ENCODE assay signal across 10 mouse cellular contexts in the genomic region with DNA sequence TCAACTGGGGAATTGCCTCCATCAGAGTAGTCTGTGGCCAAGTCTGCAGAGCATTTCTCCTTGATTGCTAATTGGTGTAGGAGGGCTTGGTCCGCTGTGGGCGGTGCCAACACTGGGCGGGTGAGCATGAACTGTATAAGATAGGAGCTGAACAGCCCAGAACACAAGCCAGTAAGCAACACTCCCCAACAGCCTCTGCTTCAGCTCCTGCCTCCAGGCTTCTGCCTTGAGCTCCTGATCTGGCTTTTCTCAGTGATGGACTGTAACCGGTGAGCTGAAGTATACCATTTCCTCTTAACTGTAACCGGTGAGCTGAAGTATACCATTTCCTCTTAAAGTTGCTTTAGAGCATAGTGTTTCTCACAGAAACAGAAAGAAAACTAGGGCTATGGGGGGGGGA. TPM values are rescaled to one million over a fixed set of nuclear protein-coding genes. Genes with fewer than 3 reads are reported as not detected.
A peak's percentile ranks its signal among the peaks of the same experiment; 100 is the strongest.
DNase-seq lines count a peak whose midpoint lies in the region; ATAC-seq lines count a peak whose summit lies in the region.
"Had no signal": no experiment of that assay in that cellular context is flagged by ENCODE, and none has a peak within 500 bp of the region (broad histone marks: within the 10 kb centered on the region; RNA-seq: fewer than 3 reads in every experiment).

No protein-coding gene starts in this region.

- no peak for DNase-seq in limb, embryonic 10.5 days (ENCODE audit: low spot score)
- peak; percentile 30 for DNase-seq in embryonic facial prominence, embryonic 10.5 days (ENCODE audit: low spot score)
- peak; percentile 58 to 69 for DNase-seq in spleen, postnatal 4 days (ENCODE audit: low spot score in 2 of 2)
- DNase-seq in layer of hippocampus, adult 8-10 months (ENCODE audit: low spot score in 2 of 2) = no peak
- no peak for DNase-seq in kidney, postnatal 10 days
- no peak for DNase-seq in ovary, postnatal 36 days (ENCODE audit: low spot score)
- DNase-seq: lung, adult 18-20 months had no signal

- H3K27ac ChIP-seq in limb, embryonic 12.5 days = 0 out of 2 replicates have a peak overlapping the region, but pooled peaks have one; percentile 35
- H3K27ac ChIP-seq in limb, embryonic 10.5 days = no peak overlapping the region
- H3K27ac ChIP-seq in embryonic facial prominence, embryonic 10.5 days (replicated peaks) = no peak overlapping the region
- H3K27ac ChIP-seq in liver, embryonic 12.5 days = peak overlapping the region; percentile 73
- H3K27ac ChIP-seq: heart, embryonic 10.5 days had no signal

- ATAC-seq in limb, embryonic 12.5 days (ENCODE audit: insufficient number of reproducible peaks, insufficient read depth, low FRiP score, low TSS enrichment, low read depth) = no peak
- peak; percentile 98 for ATAC-seq in liver, embryonic 12.5 days

- H3K4me1 ChIP-seq in limb, embryonic 12.5 days (replicated peaks) = peaks cover 15% of the 10 kb centered on the region
- peaks cover 26% of the 10 kb centered on the region for H3K4me1 ChIP-seq in limb, embryonic 10.5 days
- H3K4me1 ChIP-seq in embryonic facial prominence, embryonic 10.5 days = peaks cover 17% of the 10 kb centered on the region
- H3K4me1 ChIP-seq in liver, embryonic 12.5 days = peaks cover 35% of the 10 kb centered on the region

- no peak overlapping the region for H3K4me3 ChIP-seq in limb, embryonic 12.5 days (replicated peaks)
- H3K4me3 ChIP-seq in limb, embryonic 10.5 days = no peak overlapping the region
- no peak overlapping the region for H3K4me3 ChIP-seq in embryonic facial prominence, embryonic 10.5 days
- peak overlapping the region; percentile 39 for H3K4me3 ChIP-seq in liver, embryonic 12.5 days
- H3K4me3 ChIP-seq: heart, embryonic 10.5 days had no signal

- no peaks in the 10 kb centered on the region for H3K36me3 ChIP-seq in limb, embryonic 12.5 days
- no peaks in the 10 kb centered on the region for H3K36me3 ChIP-seq in limb, embryonic 10.5 days
- H3K36me3 ChIP-seq in embryonic facial prominence, embryonic 10.5 days (replicated peaks) = no peaks in the 10 kb centered on the region
- H3K36me3 ChIP-seq in liver, embryonic 12.5 days = no peaks in the 10 kb centered on the region
- H3K36me3 ChIP-seq: heart, embryonic 10.5 days had no signal

- 41% methylated on average over 5 of the region's 5 CpGs for WGBS in limb, embryonic 12.5 days
- WGBS in limb, embryonic 10.5 days = 68% methylated on average over 5 of the region's 5 CpGs
- WGBS in embryonic facial prominence, embryonic 10.5 days = 65% methylated on average over 5 of the region's 5 CpGs
- WGBS in liver, embryonic 12.5 days (ENCODE audit: insufficient replicate concordance) = 13% methylated on average over 5 of the region's 5 CpGs

- no peak overlapping the region for H3K9ac ChIP-seq in limb, embryonic 12.5 days (replicated peaks)
- H3K9ac ChIP-seq in liver, embryonic 12.5 days = peak overlapping the region; percentile 48; the same call in 1 of the 2 replicates

- no peaks in the 10 kb centered on the region for H3K9me3 ChIP-seq in limb, embryonic 12.5 days
- H3K9me3 ChIP-seq in limb, embryonic 10.5 days (replicated peaks) = no peaks in the 10 kb centered on the region
- no peaks in the 10 kb centered on the region for H3K9me3 ChIP-seq in embryonic facial prominence, embryonic 10.5 days
- H3K9me3 ChIP-seq in liver, embryonic 12.5 days (replicated peaks) = no peaks in the 10 kb centered on the region
- H3K9me3 ChIP-seq: heart, embryonic 10.5 days had no signal

- no peaks in the 10 kb centered on the region; the same call in 1 of the 2 replicates for H3K27me3 ChIP-seq in limb, embryonic 12.5 days
- H3K27me3 ChIP-seq in limb, embryonic 10.5 days (ENCODE audit: low read depth, poor library complexity, severe bottlenecking) = no peaks in the 10 kb centered on the region
- H3K27me3 ChIP-seq in embryonic facial prominence, embryonic 10.5 days (replicated peaks; ENCODE audit: low read depth, poor library complexity, severe bottlenecking) = 0 out of 2 replicates have a peak, but pooled peaks cover 3% of the 10 kb centered on the region
- no peaks in the 10 kb centered on the region for H3K27me3 ChIP-seq in liver, embryonic 12.5 days (replicated peaks)

- 0 out of 2 replicates have a peak overlapping the region, but pooled peaks have one; percentile 9 for H3K4me2 ChIP-seq in limb, embryonic 12.5 days
- peak overlapping the region; percentile 63 for H3K4me2 ChIP-seq in liver, embryonic 12.5 days

RNA-seq across cellular contexts. Expression of gene Zbtb38, which starts 12.8 kb away (rescaled TPM):
- 10.2 and 11.6 TPM in 2 replicates for polyA plus RNA-seq in limb, embryonic 12.5 days (2016; fragmentation: Nextera tagmentation; extraction: Ambion mirVana)
- polyA plus RNA-seq in limb, embryonic 10.5 days (2016; fragmentation: Nextera tagmentation; extraction: Ambion mirVana) = 6.4 and 8.1 TPM in 2 replicates
- 8.4 and 8.6 TPM in 2 replicates for polyA plus RNA-seq in embryonic facial prominence, embryonic 10.5 days (2016; fragmentation: Nextera tagmentation; extraction: Ambion mirVana)
- 6.8 and 7.0 TPM in 2 replicates for polyA plus RNA-seq in liver, embryonic 12.5 days (2016; fragmentation: Nextera tagmentation; extraction: Ambion mirVana)
- total RNA-seq in layer of hippocampus, adult 8-10 months (2022) = 10 to 100 TPM; 57.5 to 68.1 (median 62.3) TPM

Comparison
In these comparisons a context has a peak if more than half of its experiments do, and no peak if none do; other contexts are left out.
1. H3K27ac ChIP-seq: peak in limb, embryonic 12.5 days (single experiment) and liver, embryonic 12.5 days (single experiment); none in limb, embryonic 10.5 days (single experiment) and embryonic facial prominence, embryonic 10.5 days (single experiment).
2. DNase-seq: peak in embryonic facial prominence, embryonic 10.5 days (single experiment) and spleen, postnatal 4 days (2 of 2); none in limb, embryonic 10.5 days (single experiment), layer of hippocampus, adult 8-10 months (0 of 2), kidney, postnatal 10 days (single experiment) and ovary, postnatal 36 days (single experiment).